Mouse (Mus musculus) megakaryocyte, embryonic 14.5 days (primary cell): Measurements from ENCODE around the gene Vps16. TPM values are rescaled to one million over a fixed set of nuclear protein-coding genes. Genes with fewer than 3 reads are reported as not detected.

Experiments used
- H3K27me3 ChIP-seq: replicated peaks from 2 replicates; pipeline ENCODE3; 2012; ENCODE audit warnings: inconsistent platforms
- H3K36me3 ChIP-seq: replicated peaks from 2 replicates; pipeline ENCODE3; 2012; ENCODE audit warnings: low read length, inconsistent platforms, mixed read lengths
- H3K4me1 ChIP-seq: 2 replicates; pipeline ENCODE4 v1.6.1; 2012; ENCODE audit warnings: inconsistent platforms
- H3K4me3 ChIP-seq: replicated peaks from 2 replicates; pipeline ENCODE3; 2012; ENCODE audit warnings: moderate library complexity, mild to moderate bottlenecking, inconsistent platforms
- H3K9me3 ChIP-seq: 2 replicates; pipeline ENCODE4 v1.6.1; 2012; ENCODE audit warnings: inconsistent platforms
- FLI1 ChIP-seq: IDR thresholded peaks from 2 replicates; pipeline ENCODE4 v1.6.1; 2012; ENCODE audit warnings: low read length, inconsistent platforms, mixed read lengths
- GATA1 ChIP-seq: IDR thresholded peaks from 3 replicates; pipeline ENCODE4 v1.6.1; 2012; ENCODE audit warnings: mixed read lengths, low read length, inconsistent platforms, borderline replicate concordance
- polyA plus RNA-seq: library from polyadenylated mRNA; stranded (reverse); fragments of >175 nt; gene quantifications from 2 replicates; pipeline ENCODE4 v1.2.3, GENCODE M21; 2012; ENCODE audit warnings: low replicate concordance; ENCODE audit not compliant: insufficient read depth

The Vps16 gene
- polyA plus RNA-seq, 1 experiment = 8.9 TPM

- Histone ChIP-seq H3K4me3 (peak within 1 kb of the TSS; percentile 53), H3K36me3 (no peaks in the 10 kb centered on the region), H3K27me3 (peaks cover 83% of the 10 kb centered on the region), H3K9me3 (peaks cover 17% of the 10 kb centered on the region), H3K4me1 (peaks cover 16% of the 10 kb centered on the region)
- TF ChIP-seq FLI1 (no peak), GATA1 (no peak)
Measured at GRCm38 (mm10) chr2:130397186-130397985, 26.8 kb upstream of the Vps16 start, which contains the start of gene Cpxm1. Gene Cpxm1 (minus strand): TSS chr2:130397574.

DNA sequence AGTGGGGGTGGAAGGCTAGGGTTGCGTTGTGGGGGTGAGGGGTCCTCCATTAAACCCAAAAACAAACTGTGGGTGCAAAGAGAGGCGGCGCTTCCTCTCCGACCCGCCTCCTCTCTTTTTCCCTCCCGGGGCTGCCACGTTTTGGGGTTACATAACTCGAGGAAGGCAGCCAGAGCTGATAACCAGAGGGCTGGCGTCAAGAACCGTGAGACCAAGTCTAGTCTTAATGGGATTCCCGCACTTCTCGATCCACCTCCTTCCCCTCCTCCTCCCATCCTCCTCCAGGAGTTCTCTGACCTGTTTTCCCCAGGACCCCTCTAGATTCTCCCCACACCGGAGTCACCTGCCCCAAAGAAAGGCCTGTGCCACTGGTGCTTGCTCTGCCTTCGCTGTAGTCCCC is 26.0 kb upstream of the Vps16 start:
- peaks cover 17% of the 10 kb centered on the region for H3K9me3 ChIP-seq
- H3K4me1 ChIP-seq = peaks cover 19% of the 10 kb centered on the region
- H3K4me3 ChIP-seq = no peak overlapping the region
- TF ChIP-seq FLI1 (no peak), GATA1 (no peak)
- no peaks in the 10 kb centered on the region for H3K36me3 ChIP-seq
- H3K27me3 ChIP-seq = peaks cover 83% of the 10 kb centered on the region

- H3K27me3 ChIP-seq = peaks cover 74% of the 10 kb centered on the region
- TF ChIP-seq GATA1 (no peak), FLI1 (no peak)
- no peak overlapping the region for H3K4me3 ChIP-seq
- H3K9me3 ChIP-seq = peaks cover 17% of the 10 kb centered on the region
- H3K36me3 ChIP-seq = no peaks in the 10 kb centered on the region
- H3K4me1 ChIP-seq = peaks cover 19% of the 10 kb centered on the region
Measured at GRCm38 (mm10) chr2:130400046-130400445, 24.1 kb upstream of the Vps16 start.

DNA sequence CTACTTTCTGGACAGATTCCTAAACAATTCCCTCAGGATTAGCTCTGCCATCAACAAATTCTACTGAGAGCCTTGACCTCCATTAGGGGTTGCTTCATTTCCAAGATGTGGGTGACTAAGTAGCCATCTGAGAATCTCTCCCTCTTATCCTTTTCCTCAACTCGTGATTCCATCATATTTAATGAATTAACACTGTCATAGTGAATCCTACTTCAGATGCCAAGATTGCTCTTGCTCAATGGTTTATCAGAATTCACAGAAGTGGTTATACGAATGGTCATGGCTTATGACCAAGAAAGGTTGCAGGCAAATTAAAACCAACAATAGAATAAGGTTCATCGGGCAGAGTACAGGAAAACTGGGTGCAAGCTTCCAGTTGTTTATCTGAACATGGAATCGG is 22.2 kb upstream of the Vps16 start:
- Histone ChIP-seq H3K36me3 (no peaks in the 10 kb centered on the region), H3K4me3 (no peak overlapping the region), H3K4me1 (peaks cover 18% of the 10 kb centered on the region), H3K27me3 (peaks cover 74% of the 10 kb centered on the region), H3K9me3 (peaks cover 17% of the 10 kb centered on the region)
- TF ChIP-seq GATA1 = no peak
- no peak for TF ChIP-seq FLI1

DNA sequence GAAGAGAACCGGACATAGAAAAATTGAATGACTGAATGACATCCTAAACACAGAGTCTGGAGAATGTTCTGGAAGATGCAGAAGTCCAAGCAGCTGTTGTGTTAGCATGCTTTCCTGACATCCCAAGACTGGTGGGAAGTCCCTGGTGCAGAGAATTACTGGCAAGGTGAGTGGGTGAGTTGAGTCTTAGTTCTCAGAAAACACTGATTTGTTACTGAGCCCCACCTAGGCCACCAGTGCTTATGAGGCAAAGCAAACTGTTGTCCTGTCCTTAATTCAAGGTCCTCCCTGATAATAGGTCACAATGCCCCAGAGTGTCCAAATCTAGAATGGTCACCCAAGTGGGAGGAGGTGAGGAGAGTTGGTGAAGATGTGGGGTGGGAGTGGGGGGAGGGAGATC is 19.2 kb upstream of the Vps16 start, which contains the start of the genes Gm28372 and 1700020A23Rik:
Gm28372 (plus strand) TSS at position 301 of the 400 bp plus-strand sequence.
1700020A23Rik (plus strand) TSS at position 321 of the 400 bp plus-strand sequence.
- H3K9me3 ChIP-seq = peaks cover 5% of the 10 kb centered on the region
- peaks cover 8% of the 10 kb centered on the region for H3K4me1 ChIP-seq
- TF ChIP-seq GATA1 (no peak), FLI1 (no peak)
- H3K4me3 ChIP-seq = no peak within 1 kb of the TSS
- H3K36me3 ChIP-seq = no peaks in the 10 kb centered on the region
- peaks cover 61% of the 10 kb centered on the region for H3K27me3 ChIP-seq

DNA sequence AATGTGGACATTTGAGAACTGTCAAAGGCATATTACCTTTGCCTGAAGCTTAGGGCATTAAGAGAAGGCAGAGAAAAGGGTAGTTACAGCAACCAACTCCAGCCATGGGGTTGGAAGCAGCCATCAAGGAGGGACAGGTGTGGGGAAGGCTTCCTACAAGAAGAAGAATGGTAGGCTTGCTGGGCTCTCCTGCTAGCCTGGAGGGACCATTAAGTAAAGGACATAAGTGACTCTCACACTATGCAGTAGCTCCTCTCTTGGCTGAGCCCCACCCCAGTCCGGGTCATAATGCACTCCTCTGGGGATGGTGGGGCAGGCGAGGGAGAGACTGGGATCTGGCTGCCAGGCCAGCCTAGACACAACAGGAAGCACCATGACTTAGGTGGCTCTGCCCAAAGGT is 18.0 kb upstream of the Vps16 start, which contains the start of gene Tmem239:
Tmem239 (plus strand) TSS at position 301 of the 400 bp plus-strand sequence.
- TF ChIP-seq GATA1 (no peak), FLI1 (no peak)
- Histone ChIP-seq H3K4me1 (peaks cover 4% of the 10 kb centered on the region), H3K4me3 (no peak within 1 kb of the TSS), H3K9me3 (no peaks in the 10 kb centered on the region), H3K36me3 (no peaks in the 10 kb centered on the region), H3K27me3 (peaks cover 51% of the 10 kb centered on the region)

DNA sequence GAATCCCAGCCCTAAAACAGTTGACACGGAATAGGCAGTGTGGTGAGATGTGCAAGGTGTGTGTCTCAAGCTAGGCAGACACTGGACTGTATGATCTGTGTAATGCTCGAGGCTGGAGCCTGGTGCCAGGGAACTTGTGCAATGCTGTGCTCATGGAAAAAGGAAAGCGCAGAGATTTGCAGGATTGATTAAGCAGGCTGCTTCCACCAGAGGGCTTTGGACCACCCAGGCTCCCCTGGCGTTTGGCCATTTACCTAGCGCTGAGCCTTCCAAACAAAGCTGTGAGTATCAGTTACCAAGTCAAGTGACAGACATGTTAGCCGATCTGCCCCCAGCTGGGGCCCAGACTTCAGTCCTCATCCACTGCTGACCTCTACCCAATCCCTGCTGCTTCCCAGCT is 15.9 kb upstream of the Vps16 start:
- no peak for TF ChIP-seq GATA1
- TF ChIP-seq FLI1 = no peak
- H3K27me3 ChIP-seq = peaks cover 44% of the 10 kb centered on the region
- H3K4me3 ChIP-seq = no peak overlapping the region
- H3K9me3 ChIP-seq = no peaks in the 10 kb centered on the region
- peaks cover 9% of the 10 kb centered on the region for H3K4me1 ChIP-seq
- no peaks in the 10 kb centered on the region for H3K36me3 ChIP-seq

GRCm38 (mm10) chr2:130411558-130412495 is 12.3 kb upstream of the Vps16 start:
- Histone ChIP-seq H3K4me3 (peak overlapping the region; percentile 12), H3K27me3 (peaks cover 18% of the 10 kb centered on the region), H3K36me3 (peaks cover 5% of the 10 kb centered on the region), H3K4me1 (peaks cover 9% of the 10 kb centered on the region), H3K9me3 (no peaks in the 10 kb centered on the region)
- no peak for TF ChIP-seq GATA1
- no peak for TF ChIP-seq FLI1

- peaks cover 11% of the 10 kb centered on the region for H3K36me3 ChIP-seq
Measured at GRCm38 (mm10) chr2:130412775-130413174, 11.4 kb upstream of the Vps16 start.

More at GRCm38 (mm10) chr2:130412775-130413174, 11.4 kb upstream of the Vps16 start:
- TF ChIP-seq GATA1 = no peak
- no peak for TF ChIP-seq FLI1
- H3K9me3 ChIP-seq = no peaks in the 10 kb centered on the region
- H3K4me1 ChIP-seq = peaks cover 9% of the 10 kb centered on the region
- H3K27me3 ChIP-seq = peaks cover 13% of the 10 kb centered on the region
- no peak overlapping the region for H3K4me3 ChIP-seq
